Mouse (Mus musculus) liver, embryonic 12.5 days (tissue): ENCODE measurements around the gene Ahsg. TPM values are rescaled to one million over a fixed set of nuclear protein-coding genes. Genes with fewer than 3 reads are reported as not detected.

Source experiments
- ATAC-seq: fragments of 200-750 bp; cut with Nextera tagmentation; 2 replicates; pipeline ENCODE4 v1.8.0; 2017; ENCODE audit warnings: moderate number of reproducible peaks, mild to moderate bottlenecking, moderate library complexity
- H3K27ac ChIP-seq: fragments of 300-500 bp; sonication (generic); 2 replicates; pipeline ENCODE4 v1.5.1; 2016; ENCODE audit warnings: mild to moderate bottlenecking
- H3K27me3 ChIP-seq: fragments of 300-500 bp; sonication (generic); replicated peaks from 2 replicates; pipeline ENCODE4 v1.6.1; 2016; ENCODE audit warnings: mild to moderate bottlenecking, moderate library complexity
- H3K36me3 ChIP-seq: fragments of 300-500 bp; sonication (generic); 2 replicates; pipeline ENCODE4 v1.6.1; 2016; ENCODE audit warnings: mild to moderate bottlenecking, moderate library complexity
- H3K4me1 ChIP-seq: fragments of 300-500 bp; sonication (generic); 2 replicates; pipeline ENCODE4 v1.6.1; 2016
- H3K4me2 ChIP-seq: fragments of 300-500 bp; sonication (generic); 2 replicates; pipeline ENCODE4 v1.6.1; 2016; ENCODE audit warnings: mild to moderate bottlenecking, moderate library complexity
- H3K4me3 ChIP-seq: fragments of 300-500 bp; sonication (generic); 2 replicates; pipeline ENCODE4 v1.5.1; 2016; ENCODE audit warnings: mild to moderate bottlenecking, moderate library complexity
- H3K9ac ChIP-seq: fragments of 300-500 bp; sonication (generic); 2 replicates; pipeline ENCODE4 v1.6.1; 2016; ENCODE audit warnings: mild to moderate bottlenecking, moderate library complexity
- H3K9me3 ChIP-seq: fragments of 300-500 bp; sonication (generic); replicated peaks from 2 replicates; pipeline ENCODE4 v1.6.1; 2016; ENCODE audit warnings: mild to moderate bottlenecking, moderate library complexity
- WGBS: fragments of 180-500 bp; shearing (Covaris S2); methylation state at CpG from one replicate; pipeline ENCODE4 v1.1.7; 2016; ENCODE audit not compliant: insufficient replicate concordance; 5-methylcytosine and 5-hydroxymethylcytosine counted together
- polyA plus RNA-seq: library from polyadenylated mRNA; unstranded; fragments of >200 nt; fragmentation: Nextera tagmentation; extraction: Ambion mirVana; gene quantifications from 2 replicates; pipeline ENCODE4 v1.2.1, GENCODE M21; 2016

Ahsg gene
- 184 and 190 TPM in 2 replicates for polyA plus RNA-seq

DNA sequence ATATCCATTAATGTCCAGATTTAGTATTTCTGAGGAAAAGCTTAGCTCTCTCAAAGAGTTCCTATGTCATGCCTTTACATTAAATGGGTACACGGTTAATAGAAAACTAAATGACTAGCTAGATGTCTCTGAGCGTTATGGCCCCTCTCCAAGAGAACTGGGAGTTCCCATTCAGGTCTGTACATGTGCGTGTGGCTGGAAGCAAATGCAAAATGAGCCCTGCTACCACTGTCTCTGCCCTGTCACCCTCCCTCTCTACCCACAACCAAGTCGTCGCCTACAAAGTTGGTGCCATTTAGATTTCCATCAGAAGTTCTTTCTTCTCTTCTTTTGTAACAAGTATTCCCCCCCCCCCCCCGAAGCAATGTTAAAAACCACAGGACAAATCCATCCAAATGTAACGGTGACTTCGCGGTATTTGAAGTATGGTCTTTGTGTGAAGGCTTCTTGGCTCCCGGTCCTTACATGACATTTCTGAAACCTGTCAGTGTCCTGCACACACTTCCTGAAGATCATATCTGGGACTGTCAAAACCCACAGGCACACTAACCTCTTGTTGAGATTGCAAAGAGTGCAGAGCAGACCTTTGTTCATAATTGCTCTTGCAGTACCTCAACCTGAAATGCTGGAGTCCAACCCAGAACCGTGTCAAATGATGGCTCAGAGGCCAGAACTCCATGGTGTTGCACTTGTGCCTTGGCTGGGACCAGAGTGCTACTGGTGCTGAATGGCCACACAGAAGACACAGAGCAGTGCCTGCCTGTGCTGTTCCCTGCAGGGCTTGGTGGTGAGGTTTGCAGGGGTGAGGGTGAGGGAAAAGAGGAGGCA lies at the start of gene Ahsg:
Ahsg (plus strand) TSS at position 595 of the 828 bp plus-strand sequence.
- H3K4me2 ChIP-seq, result peak within 1 kb of the TSS; percentile 28
- ATAC-seq, result peak; percentile 19; the same call in 1 of the 2 replicates
- H3K9ac ChIP-seq, result peak within 1 kb of the TSS; percentile 32
- 44% methylated on average over 11 of the region's 11 CpGs for WGBS
- H3K4me3 ChIP-seq, result peak within 1 kb of the TSS; percentile 31
- H3K9me3 ChIP-seq, result no peaks in the 10 kb centered on the region
- H3K36me3 ChIP-seq, result no peaks in the 10 kb centered on the region
- peak within 1 kb of the TSS; percentile 59 for H3K27ac ChIP-seq
- H3K4me1 ChIP-seq, result peaks cover 8% of the 10 kb centered on the region; the same call in 1 of the 2 replicates
- peaks cover 9% of the 10 kb centered on the region; the same call in 1 of the 2 replicates for H3K27me3 ChIP-seq

DNA sequence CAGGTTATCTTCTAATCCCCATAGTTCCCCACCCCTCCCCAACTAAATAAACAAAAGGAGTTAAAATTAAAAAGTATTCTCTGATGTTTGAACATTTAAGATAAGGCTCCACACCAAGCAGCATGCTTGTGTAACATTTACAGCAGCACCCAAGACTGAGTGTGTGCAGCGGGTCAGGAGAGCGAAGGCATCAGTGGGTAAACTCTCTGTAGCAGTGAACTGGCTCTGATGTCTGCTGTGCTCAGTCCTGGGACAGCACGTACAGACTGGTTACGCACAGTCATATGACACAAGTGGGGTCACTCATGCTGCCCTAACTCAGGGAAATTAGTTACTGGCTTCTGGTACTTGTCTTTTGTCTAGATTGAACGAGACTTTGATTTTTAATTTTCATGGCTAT lies 48.2 kb upstream of the Ahsg start:
- Histone ChIP-seq H3K9me3 (no peaks in the 10 kb centered on the region), H3K4me2 (no peak overlapping the region), H3K27ac (no peak overlapping the region), H3K27me3 (no peaks in the 10 kb centered on the region), H3K4me1 (peaks cover 30% of the 10 kb centered on the region), H3K4me3 (no peak overlapping the region), H3K9ac (no peak overlapping the region), H3K36me3 (peaks cover 63% of the 10 kb centered on the region)
- WGBS, result 84% methylated on average over 5 of the region's 5 CpGs
- no peak for ATAC-seq

DNA sequence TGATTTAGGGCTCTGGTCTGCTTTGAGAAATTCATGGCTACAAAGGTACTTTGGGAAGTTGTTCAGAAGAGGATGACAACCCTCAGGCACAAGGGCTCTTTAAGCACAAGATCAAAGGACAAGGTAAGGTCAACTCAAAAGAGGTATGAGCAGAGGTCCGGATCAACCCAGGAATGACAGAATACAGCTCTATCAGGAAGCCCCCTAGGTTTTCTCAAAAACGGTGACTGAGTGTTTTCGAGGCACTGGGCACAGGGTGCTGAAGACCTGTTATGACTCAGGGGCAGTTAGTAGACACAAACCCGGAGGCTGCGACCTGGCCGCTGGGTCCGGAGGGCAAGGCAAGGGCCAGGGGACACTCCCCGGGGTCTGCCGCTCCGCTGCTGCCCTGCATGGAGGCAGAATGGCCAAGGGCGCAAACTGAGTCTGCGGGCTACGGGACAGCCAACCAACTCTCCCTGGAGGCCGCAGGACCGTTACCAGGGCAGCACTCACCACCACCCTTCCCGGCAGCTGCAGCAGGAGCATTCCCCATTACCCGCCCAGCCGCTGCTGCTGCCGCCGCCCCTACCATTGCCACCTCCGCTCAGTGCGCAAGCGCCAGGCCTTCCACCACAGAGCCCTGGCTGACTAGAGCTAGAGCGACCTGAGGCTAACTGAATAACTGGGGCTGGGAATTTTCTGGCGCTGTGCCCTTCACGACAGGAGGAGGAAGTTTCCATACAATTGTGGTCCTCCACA lies 46.8 kb upstream of the Ahsg start:
- H3K4me1 ChIP-seq, result peaks cover 36% of the 10 kb centered on the region
- peak; percentile 91 for ATAC-seq
- WGBS, result 11% methylated on average over 26 of the region's 26 CpGs
- peak overlapping the region; percentile 52 for H3K4me3 ChIP-seq
- H3K27me3 ChIP-seq, result no peaks in the 10 kb centered on the region
- H3K9ac ChIP-seq, result peak overlapping the region; percentile 64
- peak overlapping the region; percentile 30; the same call in 1 of the 2 replicates for H3K27ac ChIP-seq
- peak overlapping the region; percentile 73 for H3K4me2 ChIP-seq
- no peaks in the 10 kb centered on the region for H3K9me3 ChIP-seq
- peaks cover 63% of the 10 kb centered on the region for H3K36me3 ChIP-seq

DNA sequence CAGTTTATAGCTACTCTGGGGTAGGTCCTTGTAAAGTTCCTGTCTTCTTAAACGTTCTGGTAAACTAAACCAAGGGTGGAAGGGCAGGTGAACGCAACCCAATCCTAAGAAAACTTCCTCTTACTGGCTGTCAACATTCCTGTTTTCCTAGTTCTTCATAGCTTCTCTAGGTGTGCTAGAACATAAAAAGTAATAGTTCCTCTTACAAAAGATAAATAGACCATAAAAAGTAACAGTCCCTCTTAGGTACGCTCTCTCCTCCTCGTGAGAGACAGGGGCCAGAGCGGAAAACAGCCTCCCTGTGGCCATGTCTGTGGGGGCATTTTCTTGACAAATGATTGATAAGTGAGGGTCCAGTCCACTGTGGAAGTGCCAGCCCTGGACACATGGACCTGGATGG lies 46.2 kb upstream of the Ahsg start:
- Histone ChIP-seq H3K27me3 (no peaks in the 10 kb centered on the region), H3K4me2 (peak overlapping the region; percentile 73), H3K27ac (0 out of 2 replicates have a peak overlapping the region, but pooled peaks have one; percentile 30), H3K4me3 (peak overlapping the region; percentile 52), H3K9ac (peak overlapping the region; percentile 64), H3K4me1 (peaks cover 36% of the 10 kb centered on the region), H3K36me3 (peaks cover 63% of the 10 kb centered on the region), H3K9me3 (no peaks in the 10 kb centered on the region)
- ATAC-seq, result no peak
- WGBS, result 60% methylated on average over 5 of the region's 5 CpGs

DNA sequence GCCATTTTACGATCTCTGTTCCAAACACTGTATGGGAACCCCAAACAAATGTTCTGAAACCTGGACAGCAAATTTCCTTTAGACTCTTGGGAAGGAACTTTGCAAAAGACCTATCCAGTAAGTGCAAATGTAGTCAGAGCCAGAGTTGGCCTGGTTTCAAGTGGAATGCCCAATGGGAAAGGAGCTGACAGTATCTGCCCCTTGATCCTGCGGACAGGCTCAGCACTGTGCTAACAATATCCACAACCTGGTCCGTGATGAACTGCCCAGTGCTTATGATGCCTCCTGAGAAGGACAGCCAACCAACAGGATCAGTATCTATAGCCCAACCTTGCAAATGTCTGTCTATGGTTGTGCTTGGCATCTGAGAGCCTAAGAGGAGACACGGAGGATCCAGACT lies 45.6 kb upstream of the Ahsg start:
- Histone ChIP-seq H3K27me3 (no peaks in the 10 kb centered on the region), H3K4me2 (no peak overlapping the region), H3K36me3 (peaks cover 63% of the 10 kb centered on the region), H3K9ac (no peak overlapping the region), H3K4me1 (peaks cover 36% of the 10 kb centered on the region), H3K27ac (no peak overlapping the region), H3K9me3 (no peaks in the 10 kb centered on the region), H3K4me3 (no peak overlapping the region)
- no peak for ATAC-seq
- WGBS, result 82% methylated on average over 4 of the region's 4 CpGs

DNA sequence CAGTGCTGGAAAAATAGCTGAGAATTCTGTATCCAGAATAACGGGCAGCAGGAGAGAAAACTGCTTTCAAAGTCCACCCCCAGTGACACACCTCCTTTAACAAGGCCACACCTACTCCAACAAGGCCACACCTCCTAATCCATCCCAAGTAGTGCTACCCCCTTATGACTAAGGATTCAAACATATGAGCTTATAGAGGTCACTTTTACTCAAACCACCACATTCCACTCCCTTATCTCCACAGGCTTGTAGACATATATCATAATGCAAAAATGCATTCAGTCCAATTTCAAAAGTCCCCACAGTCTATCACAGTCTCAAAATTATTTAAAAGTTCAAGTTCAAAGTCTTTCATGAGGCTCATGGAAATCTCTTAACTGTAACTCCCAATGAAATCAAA lies 43.4 kb upstream of the Ahsg start:
- no peak overlapping the region for H3K4me2 ChIP-seq
- no peak for ATAC-seq
- no peak overlapping the region for H3K27ac ChIP-seq
- peaks cover 54% of the 10 kb centered on the region for H3K4me1 ChIP-seq
- H3K9ac ChIP-seq, result no peak overlapping the region
- H3K9me3 ChIP-seq, result no peaks in the 10 kb centered on the region
- no peak overlapping the region for H3K4me3 ChIP-seq
- 78% methylated on average over 1 of the region's 1 CpGs for WGBS
- no peaks in the 10 kb centered on the region for H3K27me3 ChIP-seq
- peaks cover 59% of the 10 kb centered on the region for H3K36me3 ChIP-seq

DNA sequence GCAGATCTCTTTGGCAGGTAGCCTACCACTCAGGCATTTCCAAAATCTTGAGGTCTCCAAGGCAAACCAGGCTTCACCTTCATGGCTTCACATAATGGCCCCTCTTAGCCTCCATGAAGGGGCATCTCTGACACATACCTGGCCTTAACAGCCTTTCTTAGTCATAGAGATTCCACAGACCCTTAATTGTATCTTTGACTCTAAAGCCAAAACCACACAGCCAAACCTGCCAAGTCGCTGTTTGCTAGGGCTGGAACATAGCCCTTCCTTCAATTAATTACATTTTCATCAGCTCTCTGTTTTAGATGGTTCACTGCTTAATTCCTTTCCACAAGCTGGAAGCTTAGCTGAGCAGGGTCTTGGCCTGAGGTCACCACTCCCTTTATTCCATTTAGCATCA lies 42.7 kb upstream of the Ahsg start:
- WGBS, result 83% methylated on average over 1 of the region's 1 CpGs
- Histone ChIP-seq H3K36me3 (peaks cover 65% of the 10 kb centered on the region), H3K4me1 (peaks cover 60% of the 10 kb centered on the region)

DNA sequence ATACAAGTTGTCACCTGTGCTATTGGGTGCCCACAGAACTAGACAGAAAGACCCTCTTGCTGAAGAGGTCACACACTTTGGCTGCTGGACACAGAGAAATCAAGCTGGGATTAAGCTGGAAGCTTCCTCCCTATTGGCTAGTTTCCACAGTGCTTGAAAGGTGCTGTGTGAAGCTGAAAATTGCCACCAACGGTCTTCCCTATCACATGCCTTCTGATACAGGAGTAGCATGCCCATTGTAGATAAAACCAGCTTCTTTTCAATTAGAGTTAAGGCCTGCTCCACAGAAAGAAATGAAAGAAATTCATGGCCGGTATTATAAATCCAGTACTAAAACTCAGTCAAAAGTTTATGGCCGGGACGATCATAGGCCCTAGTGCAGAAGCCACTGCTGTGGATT lies 38.4 kb upstream of the Ahsg start:
- no peaks in the 10 kb centered on the region for H3K9me3 ChIP-seq
- peaks cover 60% of the 10 kb centered on the region for H3K4me1 ChIP-seq
- whole genome bisulfite sequencing, result 55% methylated on average over 4 of the region's 4 CpGs
- H3K36me3 ChIP-seq, result peaks cover 67% of the 10 kb centered on the region
- H3K9ac ChIP-seq, result peak overlapping the region; percentile 53
- H3K27ac ChIP-seq, result peak overlapping the region; percentile 76
- H3K4me2 ChIP-seq, result peak overlapping the region; percentile 87
- ATAC-seq, result no peak
- peak overlapping the region; percentile 36 for H3K4me3 ChIP-seq
- H3K27me3 ChIP-seq, result no peaks in the 10 kb centered on the region

More for the DNA sequence above, 42.7 kb upstream of the Ahsg start:
- Histone ChIP-seq H3K9me3 (no peaks in the 10 kb centered on the region), H3K4me3 (no peak overlapping the region), H3K4me2 (no peak overlapping the region), H3K27me3 (no peaks in the 10 kb centered on the region), H3K9ac (no peak overlapping the region), H3K27ac (no peak overlapping the region)
- ATAC-seq, result no peak

DNA sequence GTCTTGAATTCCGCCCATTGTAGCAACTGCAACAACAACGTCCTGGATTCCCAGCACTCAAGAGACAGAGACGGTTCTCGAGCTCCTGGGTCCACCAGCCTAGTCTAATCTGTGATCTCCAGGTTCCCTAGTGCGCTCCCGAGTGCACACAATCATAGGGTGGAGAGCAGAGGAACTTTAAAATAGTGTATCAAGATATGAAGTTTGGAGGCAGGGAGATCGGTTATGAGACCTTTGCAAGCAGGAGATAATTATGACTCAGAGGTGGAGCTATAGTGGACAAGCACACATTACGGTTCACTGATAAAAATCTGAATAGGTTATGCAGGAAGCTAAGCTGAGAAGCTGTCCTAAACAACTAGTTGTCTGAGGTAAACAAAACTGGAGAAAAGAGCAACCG lies 34.3 kb upstream of the Ahsg start:
- peaks cover 53% of the 10 kb centered on the region for H3K4me1 ChIP-seq

DNA sequence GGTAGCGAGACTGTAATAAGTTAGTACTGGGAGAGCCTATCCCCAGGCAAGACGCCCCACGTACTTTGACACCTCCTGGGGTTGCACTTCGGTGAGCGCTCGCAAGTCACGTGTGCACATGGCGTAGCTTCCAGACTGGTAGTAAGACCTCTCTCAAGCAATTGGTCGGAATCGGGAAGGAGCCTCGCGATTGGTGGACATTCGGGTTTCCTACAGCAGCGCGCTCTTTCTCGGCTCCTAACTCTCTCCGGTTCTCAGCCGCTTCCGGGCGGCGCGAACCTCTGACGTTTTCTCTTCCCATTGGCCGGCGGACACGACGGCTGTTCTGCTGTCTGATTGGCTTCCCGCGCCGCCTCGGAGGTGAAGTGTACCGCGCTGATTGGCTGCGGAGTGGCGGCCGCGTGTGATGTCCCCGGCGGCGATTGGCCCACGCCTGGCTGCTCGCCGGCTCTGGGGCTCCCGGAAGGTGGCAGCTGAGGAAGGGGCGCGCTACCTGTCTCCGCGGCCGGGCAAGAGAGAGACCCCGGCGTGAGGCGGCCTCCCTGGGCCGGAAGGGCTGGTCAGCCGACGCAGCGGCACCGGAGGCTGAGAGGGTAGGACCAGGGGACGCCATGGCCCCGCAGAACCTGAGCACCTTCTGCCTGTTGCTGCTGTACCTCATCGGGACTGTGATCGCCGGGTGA lies 33.5 kb upstream of the Ahsg start, which contains the start of the genes Tbccd1 and Dnajb11:
Tbccd1 (minus strand) TSS at position 239 of the 683 bp plus-strand sequence.
Dnajb11 (plus strand) TSS at position 415 of the 683 bp plus-strand sequence.
- Histone ChIP-seq H3K4me2 (peak within 1 kb of the TSS; percentile 87), H3K27me3 (no peaks in the 10 kb centered on the region), H3K4me1 (peaks cover 45% of the 10 kb centered on the region), H3K4me3 (peak within 1 kb of the TSS; percentile 93), H3K9ac (peak within 1 kb of the TSS; percentile 92), H3K27ac (peak within 1 kb of the TSS; percentile 96), H3K9me3 (no peaks in the 10 kb centered on the region), H3K36me3 (peaks cover 48% of the 10 kb centered on the region)
- peak; percentile 96 for ATAC-seq
- under 1% methylated on average over 62 of the region's 62 CpGs for WGBS

More for the DNA sequence above, 34.3 kb upstream of the Ahsg start:
- H3K27me3 ChIP-seq, result no peaks in the 10 kb centered on the region
- peak overlapping the region; percentile 93 for H3K4me3 ChIP-seq
- H3K9me3 ChIP-seq, result no peaks in the 10 kb centered on the region
- WGBS, result 4% methylated on average over 9 of the region's 9 CpGs
- H3K4me2 ChIP-seq, result peak overlapping the region; percentile 87
- peak overlapping the region; percentile 73 for H3K9ac ChIP-seq
- H3K36me3 ChIP-seq, result peaks cover 45% of the 10 kb centered on the region
- H3K27ac ChIP-seq, result peak overlapping the region; percentile 96
- ATAC-seq, result peak; percentile 45

DNA sequence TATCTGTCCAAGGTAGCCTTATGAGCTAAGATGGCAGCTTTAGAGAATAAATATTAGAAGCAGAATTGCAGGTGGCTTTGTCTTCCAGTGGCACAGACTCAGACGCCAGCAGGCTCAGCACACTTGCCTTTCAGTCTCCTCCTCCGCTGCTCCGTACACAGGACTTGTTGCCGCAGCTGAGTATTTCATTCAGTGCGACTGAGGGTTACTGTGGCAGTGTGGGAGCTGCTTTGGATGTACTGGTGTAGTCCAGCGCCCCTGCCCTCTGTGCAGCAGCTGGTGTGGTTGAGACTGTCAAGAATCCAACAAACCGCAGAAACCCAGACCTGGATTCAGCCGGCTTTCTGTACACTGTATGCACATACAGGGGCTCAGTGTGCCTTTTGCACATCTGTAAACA lies 18.7 kb upstream of the Ahsg start:
- Histone ChIP-seq H3K4me1 (no peaks in the 10 kb centered on the region), H3K4me2 (no peak overlapping the region), H3K9me3 (no peaks in the 10 kb centered on the region), H3K27me3 (no peaks in the 10 kb centered on the region), H3K9ac (no peak overlapping the region), H3K27ac (no peak overlapping the region), H3K36me3 (peaks cover 67% of the 10 kb centered on the region), H3K4me3 (no peak overlapping the region)
- ATAC-seq, result no peak
- WGBS, result 94% methylated on average over 8 of the region's 8 CpGs
